Mouse (Mus musculus) bone marrow, adult 2 months (tissue): ENCODE data around the gene Gp1ba.

Source experiments
- CTCF ChIP-seq: fragments of 200-500 bp; IDR thresholded peaks from 2 replicates; pipeline ENCODE4 v1.5.1; 2011; ENCODE audit warnings: low read length, control low read depth; ENCODE audit not compliant: control insufficient read depth, insufficient read depth
- POLR2A ChIP-seq: fragments of 200-500 bp; IDR thresholded peaks from 2 replicates; pipeline ENCODE4 v1.6.1; 2011; ENCODE audit warnings: low read depth, mild to moderate bottlenecking, control low read depth, low read length, borderline replicate concordance; ENCODE audit not compliant: control insufficient read depth

GRCm38 (mm10) chr11:70596094-70596493 is 42.8 kb upstream of the Gp1ba start:
- TF ChIP-seq POLR2A (no peak), CTCF (no peak)
